In genomic region chr16:18102816-18103215, GRCm38 (mm10) we compare ENCODE assay signal across 20 mouse cellular contexts. TPM values are rescaled to one million over a fixed set of nuclear protein-coding genes. Genes with fewer than 3 reads are reported as not detected.
A peak's percentile ranks its signal among the peaks of the same experiment; 100 is the strongest.
DNase-seq lines count a peak whose midpoint lies in the region; ATAC-seq lines count a peak whose summit lies in the region.
"Had no signal": no experiment of that assay in that cellular context is flagged by ENCODE, and none has a peak within 500 bp of the region (broad histone marks: within the 10 kb centered on the region; RNA-seq: fewer than 3 reads in every experiment).

No protein-coding gene starts in this region.

- H3K9ac ChIP-seq in embryonic facial prominence, embryonic 14.5 days (ENCODE audit: low read depth, low read length), result no peak overlapping the region
- no peak overlapping the region for H3K9ac ChIP-seq in forebrain, embryonic 13.5 days
- H3K9ac ChIP-seq: embryonic facial prominence, embryonic 13.5 days had no signal

- H3K27ac ChIP-seq in embryonic facial prominence, embryonic 14.5 days (replicated peaks; ENCODE audit: low read depth, low read length), result no peak overlapping the region
- no peak overlapping the region for H3K27ac ChIP-seq in embryonic facial prominence, embryonic 10.5 days (replicated peaks)
- H3K27ac ChIP-seq in forebrain, embryonic 13.5 days, result no peak overlapping the region
- H3K27ac ChIP-seq: embryonic facial prominence, embryonic 13.5 days had no signal

- H3K27me3 ChIP-seq in embryonic facial prominence, embryonic 14.5 days (replicated peaks; ENCODE audit: control insufficient read depth, insufficient read depth, low read length), result no peaks in the 10 kb centered on the region
- H3K27me3 ChIP-seq in embryonic facial prominence, embryonic 10.5 days (replicated peaks; ENCODE audit: low read depth, poor library complexity, severe bottlenecking), result no peaks in the 10 kb centered on the region
- no peaks in the 10 kb centered on the region for H3K27me3 ChIP-seq in forebrain, embryonic 13.5 days
- H3K27me3 ChIP-seq: embryonic facial prominence, embryonic 13.5 days; Patski had no signal

- ATAC-seq in embryonic facial prominence, embryonic 14.5 days (ENCODE audit: low read depth), result no peak
- ATAC-seq in forebrain, embryonic 13.5 days, result no peak
- ATAC-seq: activated CD4-positive, CD25-positive, alpha-beta regulatory T cell, adult 4 months; CD4-positive, CD25-positive, alpha-beta regulatory T cell, adult 4 months; forebrain, embryonic 14.5 days; forebrain, embryonic 16.5 days; Patski had no signal

- H3K4me2 ChIP-seq in embryonic facial prominence, embryonic 14.5 days (ENCODE audit: low read depth, low read length), result no peak overlapping the region
- H3K4me2 ChIP-seq in forebrain, embryonic 13.5 days, result no peak overlapping the region
- H3K4me2 ChIP-seq: embryonic facial prominence, embryonic 13.5 days had no signal

- no peaks in the 10 kb centered on the region for H3K9me3 ChIP-seq in embryonic facial prominence, embryonic 14.5 days (ENCODE audit: control insufficient read depth, low read length)
- H3K9me3 ChIP-seq in embryonic facial prominence, embryonic 10.5 days, result no peaks in the 10 kb centered on the region
- H3K9me3 ChIP-seq in forebrain, embryonic 13.5 days (replicated peaks), result no peaks in the 10 kb centered on the region
- H3K9me3 ChIP-seq: embryonic facial prominence, embryonic 13.5 days; G1E had no signal

- 65% methylated on average over 4 of the region's 4 CpGs for WGBS in embryonic facial prominence, embryonic 14.5 days
- 74% methylated on average over 4 of the region's 4 CpGs for WGBS in embryonic facial prominence, embryonic 10.5 days
- WGBS in forebrain, embryonic 13.5 days, result 75% methylated on average over 4 of the region's 4 CpGs

- DNase-seq in embryonic facial prominence, embryonic 14.5 days (ENCODE audit: low spot score), result peak; percentile 23
- no peak for DNase-seq in embryonic facial prominence, embryonic 10.5 days (ENCODE audit: low spot score)
- DNase-seq in ES-CJ7 (ENCODE audit: low read depth, low spot score) (peak; percentile 54), R1 (ENCODE audit: low read depth, low spot score) (peak; percentile 57)
- DNase-seq in ovary, adult 18-20 months (ENCODE audit: low spot score), result no peak
- DNase-seq: adrenal gland, adult 8-10 months; adrenal gland, postnatal 14 days; adrenal gland, postnatal 36 days; B cell, adult 2 months; cerebellum, adult 11-12 months; cerebellum, adult 2 months; cerebellum, adult 9-10 months had no signal

- H3K36me3 ChIP-seq in embryonic facial prominence, embryonic 14.5 days (ENCODE audit: control insufficient read depth, insufficient read depth, low read length), result no peaks in the 10 kb centered on the region
- H3K36me3 ChIP-seq in embryonic facial prominence, embryonic 10.5 days (replicated peaks), result no peaks in the 10 kb centered on the region
- no peaks in the 10 kb centered on the region for H3K36me3 ChIP-seq in forebrain, embryonic 13.5 days (ENCODE audit: poor library complexity, severe bottlenecking)
- H3K36me3 ChIP-seq: embryonic facial prominence, embryonic 13.5 days; G1E had no signal

- H3K4me3 ChIP-seq in embryonic facial prominence, embryonic 14.5 days (ENCODE audit: low read depth, low read length), result no peak overlapping the region
- no peak overlapping the region for H3K4me3 ChIP-seq in embryonic facial prominence, embryonic 10.5 days
- H3K4me3 ChIP-seq in forebrain, embryonic 13.5 days, result no peak overlapping the region
- H3K4me3 ChIP-seq: embryonic facial prominence, embryonic 13.5 days had no signal

- H3K4me1 ChIP-seq in embryonic facial prominence, embryonic 14.5 days (ENCODE audit: control insufficient read depth, insufficient read depth, low read length), result no peaks in the 10 kb centered on the region
- peaks cover 7% of the 10 kb centered on the region for H3K4me1 ChIP-seq in embryonic facial prominence, embryonic 10.5 days
- no peaks in the 10 kb centered on the region for H3K4me1 ChIP-seq in forebrain, embryonic 13.5 days

RNA-seq across cellular contexts. Expression of gene Prodh, which starts 12.8 kb away (rescaled TPM):
- 7.2 and 7.7 TPM in 2 replicates for polyA plus RNA-seq in embryonic facial prominence, embryonic 14.5 days (2014; fragmentation: Nextera tagmentation; extraction: Ambion mirVana)
- polyA plus RNA-seq in embryonic facial prominence, embryonic 10.5 days (2016; fragmentation: Nextera tagmentation; extraction: Ambion mirVana), result 16.2 and 16.9 TPM in 2 replicates
- polyA plus RNA-seq in forebrain, embryonic 13.5 days (2015; fragmentation: Nextera tagmentation; extraction: Ambion mirVana), result 3.7 and 6.3 TPM in 2 replicates

RNA-seq across cellular contexts. Expression of gene Rtn4r, which starts 24.6 kb away (rescaled TPM):
- polyA plus RNA-seq in embryonic facial prominence, embryonic 14.5 days (2014; fragmentation: Nextera tagmentation; extraction: Ambion mirVana), result 4.3 and 5.1 TPM in 2 replicates
- 0.87 and 1.4 TPM in 2 replicates for polyA plus RNA-seq in embryonic facial prominence, embryonic 10.5 days (2016; fragmentation: Nextera tagmentation; extraction: Ambion mirVana)
- polyA plus RNA-seq in forebrain, embryonic 13.5 days (2015; fragmentation: Nextera tagmentation; extraction: Ambion mirVana), result 7.3 and 7.8 TPM in 2 replicates
- polyA plus RNA-seq: activated CD4-positive, CD25-positive, alpha-beta regulatory T cell, adult 4 months; CD4-positive, CD25-positive, alpha-beta regulatory T cell, adult 4 months; G1E had no signal

RNA-seq across cellular contexts. Expression of gene Dgcr6, which starts 50.2 kb away (rescaled TPM):
- 89.9 and 96.8 TPM in 2 replicates for polyA plus RNA-seq in embryonic facial prominence, embryonic 14.5 days (2014; fragmentation: Nextera tagmentation; extraction: Ambion mirVana)
- polyA plus RNA-seq in embryonic facial prominence, embryonic 10.5 days (2016; fragmentation: Nextera tagmentation; extraction: Ambion mirVana), result 151 and 165 TPM in 2 replicates
- polyA plus RNA-seq in forebrain, embryonic 13.5 days (2015; fragmentation: Nextera tagmentation; extraction: Ambion mirVana), result 164 and 168 TPM in 2 replicates

Comparison
In these comparisons a context has a peak if more than half of its experiments do, and no peak if none do; other contexts are left out.
1. DNase-seq: peak in embryonic facial prominence, embryonic 14.5 days (single experiment), ES-CJ7 (single experiment) and R1 (single experiment); none in embryonic facial prominence, embryonic 10.5 days (single experiment) and ovary, adult 18-20 months (single experiment).